Mouse (Mus musculus) right cerebral cortex, adult 2 months (tissue): ENCODE measurements around the gene Psenen.

Experiments used
- DNase-seq, 2 experiments: peaks; one replicate each; pipeline ENCODE4 v3.0.0; 2021 to 2022; ENCODE audit warnings: low spot score in 2 of 2

Gene Psenen

GRCm38 (mm10) chr7:30563117-30563905 lies at the start of gene Psenen, which contains the start of the genes U2af1l4 and Gm49396:
Gene Psenen (minus strand): TSS chr7:30563627.
Gene U2af1l4 (plus strand): TSS chr7:30563301.
Gene Gm49396 (plus strand): TSS chr7:30563344.
- DNase-seq, result peak; percentile 96 to 97

GRCm38 (mm10) chr7:30612654-30613402 lies 49.4 kb upstream of the Psenen start, which contains the start of gene Upk1a:
Gene Upk1a (minus strand): TSS chr7:30612847.
- DNase-seq, result no peak

GRCm38 (mm10) chr7:30610043-30610442 lies 46.6 kb upstream of the Psenen start:
- no peak for DNase-seq

- no peak for DNase-seq
These were observed 45.0 kb upstream of the Psenen start for GRCm38 (mm10) chr7:30608476-30608875.

GRCm38 (mm10) chr7:30607706-30608309 lies 44.4 kb upstream of the Psenen start:
- DNase-seq, result peak in 1 of 2 experiments; percentile 34

GRCm38 (mm10) chr7:30604944-30605343 lies 41.5 kb upstream of the Psenen start:
- no peak for DNase-seq

GRCm38 (mm10) chr7:30604424-30604823 lies 41.0 kb upstream of the Psenen start:
- DNase-seq, result no peak

GRCm38 (mm10) chr7:30602583-30602982 lies 39.2 kb upstream of the Psenen start:
- DNase-seq, result no peak

- no peak for DNase-seq
These were observed 37.2 kb upstream of the Psenen start for GRCm38 (mm10) chr7:30600651-30601050.

- DNase-seq, result peak; percentile 90 to 92
These were observed 36.5 kb upstream of the Psenen start for GRCm38 (mm10) chr7:30599933-30600353.

GRCm38 (mm10) chr7:30598786-30599185 lies 35.4 kb upstream of the Psenen start, which contains the start of gene Zbtb32:
Gene Zbtb32 (minus strand): TSS chr7:30598909.
- DNase-seq, result no peak

- DNase-seq, result no peak
These were observed 33.4 kb upstream of the Psenen start for GRCm38 (mm10) chr7:30596811-30597210.

GRCm38 (mm10) chr7:30596093-30596492 lies 32.7 kb upstream of the Psenen start:
- no peak for DNase-seq

- no peak for DNase-seq
These were observed 31.1 kb upstream of the Psenen start for GRCm38 (mm10) chr7:30594510-30595024.

GRCm38 (mm10) chr7:30593579-30594509 lies 30.4 kb upstream of the Psenen start:
- DNase-seq, result no peak

- DNase-seq, result no peak
These were observed 29.5 kb upstream of the Psenen start for GRCm38 (mm10) chr7:30592772-30593423.

- DNase-seq, result no peak
These were observed 28.2 kb upstream of the Psenen start for GRCm38 (mm10) chr7:30591605-30591951.

GRCm38 (mm10) chr7:30590927-30591604 lies 27.6 kb upstream of the Psenen start:
- DNase-seq, result no peak

- peak; percentile 75 to 83 for DNase-seq
These were observed 26.2 kb upstream of the Psenen start for GRCm38 (mm10) chr7:30589435-30590301.
